Mouse (Mus musculus) layer of hippocampus, postnatal 10 days (tissue): ENCODE data around the gene Ctsc. TPM values are rescaled to one million over a fixed set of nuclear protein-coding genes. Genes with fewer than 3 reads are reported as not detected.

Experiments used
- DNase-seq, 2 experiments: peaks; one replicate each; pipeline ENCODE4 v3.0.0; 2021; ENCODE audit warnings: low spot score in 2 of 2
- total RNA-seq, 2 experiments: library from RNA; stranded (reverse); gene quantifications; 2 replicates each; pipeline ENCODE4 v1.2.3; 2021

The Ctsc gene
- total RNA-seq, 2 experiments from 2014 or later: 14.9 to 21.8 TPM

DNA sequence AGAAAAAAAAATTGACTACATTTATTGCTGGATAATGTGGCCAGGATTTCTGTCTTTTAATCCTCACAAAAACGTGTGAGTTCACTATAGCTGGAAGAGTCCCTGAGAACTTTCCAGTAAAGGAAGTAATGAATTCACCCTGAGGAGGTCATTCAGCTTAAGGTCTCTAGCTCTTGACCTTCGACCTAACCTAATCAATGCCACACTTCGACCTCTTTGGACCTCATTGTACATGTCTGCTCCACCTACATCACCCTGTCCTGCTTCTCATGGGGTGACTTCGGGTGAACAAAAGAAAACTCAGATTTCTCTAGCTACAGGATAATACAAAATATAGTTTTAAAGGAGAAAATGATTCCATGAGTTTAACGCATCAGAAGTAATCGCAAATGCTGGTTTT is 16.0 kb downstream of the Ctsc start:
- DNase-seq: no peak

DNA sequence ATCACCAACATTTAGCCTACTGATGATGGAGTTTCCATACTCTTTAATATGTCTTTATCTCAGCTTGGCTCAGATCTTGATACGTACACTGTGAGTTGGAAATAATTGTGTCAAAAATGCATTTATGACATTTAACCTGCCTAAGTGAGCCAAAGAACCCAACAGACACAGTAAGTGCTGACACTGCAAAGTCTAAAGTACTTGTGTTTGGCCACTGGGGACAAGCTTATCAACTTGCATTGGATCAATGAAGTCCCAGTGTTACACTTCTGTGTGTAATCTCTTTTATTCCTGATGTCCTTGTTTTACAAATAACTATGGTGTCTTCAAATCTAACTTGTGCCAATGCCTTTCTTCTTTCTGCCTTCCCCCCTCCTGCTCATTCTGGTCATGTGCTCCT is 18.1 kb downstream of the Ctsc start:
- no peak for DNase-seq

DNA sequence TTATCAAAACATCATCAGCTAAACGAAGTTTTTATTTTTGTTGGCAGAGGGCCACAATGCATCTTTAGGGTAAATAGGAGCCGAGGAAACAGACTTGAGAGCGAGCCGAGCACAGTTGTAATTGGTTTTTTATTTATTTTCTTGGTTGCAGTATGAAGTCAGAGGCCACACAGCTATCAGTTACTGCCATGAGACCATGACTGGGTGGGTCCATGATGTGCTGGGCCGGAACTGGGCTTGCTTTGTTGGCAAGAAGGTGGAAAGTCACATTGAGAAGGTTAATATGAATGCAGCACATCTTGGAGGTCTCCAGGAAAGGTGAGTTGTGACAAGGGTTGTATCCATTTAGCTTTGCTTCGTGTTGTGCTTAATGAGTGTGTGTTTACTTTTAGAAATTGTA is 19.0 kb downstream of the Ctsc start:
- DNase-seq: no peak

DNA sequence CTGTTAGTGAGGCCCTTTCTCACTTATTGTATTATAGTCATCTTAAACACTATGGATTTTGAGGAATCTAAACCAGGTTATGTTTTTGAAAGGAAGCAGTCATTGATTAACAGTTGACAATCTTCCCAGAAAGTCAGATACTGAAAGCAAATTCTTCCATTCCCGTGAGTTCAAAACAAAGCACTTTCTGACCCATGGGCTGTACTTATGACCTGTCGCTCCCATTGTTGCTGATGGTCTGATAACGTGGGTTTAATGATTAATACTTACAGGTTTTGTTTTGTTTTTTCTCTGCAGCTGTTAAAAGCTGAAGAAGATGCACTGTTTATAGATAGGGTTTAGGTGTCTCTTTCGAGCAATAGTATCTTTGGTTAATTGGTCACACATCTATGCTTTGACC is 27.9 kb downstream of the Ctsc start:
- DNase-seq: no peak

DNA sequence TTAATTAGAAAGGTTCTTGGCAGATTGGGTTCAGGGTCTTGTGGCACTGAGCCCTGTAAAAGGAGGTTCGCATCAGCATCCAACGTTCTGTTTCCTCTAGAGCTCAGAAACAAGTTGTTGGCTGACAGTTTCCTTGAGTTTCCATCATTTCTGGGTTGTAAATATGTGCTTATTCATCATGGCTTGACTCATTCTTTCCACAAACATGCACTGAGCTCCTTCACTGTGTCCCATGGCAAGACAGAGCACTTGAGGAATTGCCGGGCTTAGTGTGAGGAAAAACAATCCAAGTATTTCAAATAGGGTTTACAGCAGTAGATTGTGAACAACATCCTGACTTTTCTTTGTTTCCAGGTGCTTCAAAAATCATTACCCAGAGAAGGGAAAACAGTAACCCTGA is 28.8 kb downstream of the Ctsc start:
- DNase-seq: no peak

DNA sequence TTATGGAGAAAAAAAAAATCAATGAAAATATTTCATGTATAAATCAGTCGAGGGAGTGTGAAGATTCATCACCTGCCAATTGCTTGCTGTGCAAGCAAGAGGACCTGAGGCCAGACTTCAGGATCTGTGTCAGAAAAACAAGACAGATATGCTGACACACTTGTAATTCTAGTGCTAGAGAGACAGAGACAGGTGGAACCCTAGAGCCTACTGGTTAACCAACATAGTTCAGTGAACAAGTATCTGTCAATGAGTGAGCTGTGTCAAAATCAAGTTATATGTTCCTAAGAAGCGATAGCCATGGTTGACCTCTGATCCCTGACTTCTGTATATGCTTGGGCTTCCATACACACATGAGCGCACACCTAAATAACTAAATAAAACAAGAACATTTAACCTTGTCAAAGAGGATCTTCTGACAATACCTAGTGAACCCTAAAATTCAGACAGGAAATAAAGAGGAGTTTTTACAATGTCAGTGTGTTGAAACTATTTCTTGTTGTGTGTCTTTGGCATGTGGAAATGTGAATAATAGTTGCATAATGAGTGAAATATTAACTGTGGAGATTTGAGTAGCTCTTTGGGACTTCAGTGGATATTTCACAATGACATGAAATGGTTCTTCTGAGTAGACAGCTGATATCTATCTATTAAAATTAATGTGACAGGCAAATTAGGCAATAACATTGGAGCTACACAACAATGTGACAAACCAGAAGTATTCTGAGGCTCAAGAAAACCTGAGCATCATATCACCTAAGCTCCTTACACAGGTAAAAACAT is 32.7 kb downstream of the Ctsc start:
- no peak for DNase-seq

DNA sequence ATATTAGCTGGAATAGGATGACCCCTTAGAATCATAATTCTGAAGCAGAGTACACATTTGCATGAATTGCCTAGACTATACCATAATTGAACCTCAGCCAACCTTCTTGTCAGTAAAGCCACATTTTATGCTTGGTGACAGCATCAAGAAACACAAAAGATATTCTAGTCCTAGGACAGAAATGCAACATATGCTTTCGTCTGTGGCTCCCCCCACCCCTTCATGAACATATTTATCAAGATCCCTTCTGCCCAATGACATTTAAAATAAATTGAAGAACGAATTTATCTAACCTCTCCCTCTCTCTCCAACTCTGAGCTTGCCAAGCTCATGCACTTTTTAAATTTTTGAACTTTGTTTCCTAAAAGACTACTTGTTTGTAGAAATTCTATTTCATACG is 38.5 kb downstream of the Ctsc start:
- DNase-seq: no peak

DNA sequence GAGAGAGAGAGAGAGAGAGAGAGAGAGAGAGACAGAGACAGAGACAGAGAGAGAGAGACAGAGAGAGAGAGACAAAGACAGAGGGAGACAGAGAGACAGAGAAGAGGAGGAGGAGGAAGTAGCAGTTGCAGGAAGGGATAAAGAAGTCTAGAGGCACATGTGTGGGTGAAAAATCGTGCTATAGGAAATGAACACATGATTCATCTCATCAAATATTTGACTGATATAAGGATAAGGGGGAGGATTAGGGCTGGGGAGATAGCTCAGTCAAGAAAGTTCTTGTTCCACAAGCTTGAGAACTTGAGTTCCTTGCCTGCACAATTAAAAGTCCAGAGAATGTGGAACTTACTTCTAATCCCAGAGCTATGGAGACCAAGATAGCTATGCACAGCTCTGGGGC is 40.6 kb downstream of the Ctsc start:
- no peak for DNase-seq

DNA sequence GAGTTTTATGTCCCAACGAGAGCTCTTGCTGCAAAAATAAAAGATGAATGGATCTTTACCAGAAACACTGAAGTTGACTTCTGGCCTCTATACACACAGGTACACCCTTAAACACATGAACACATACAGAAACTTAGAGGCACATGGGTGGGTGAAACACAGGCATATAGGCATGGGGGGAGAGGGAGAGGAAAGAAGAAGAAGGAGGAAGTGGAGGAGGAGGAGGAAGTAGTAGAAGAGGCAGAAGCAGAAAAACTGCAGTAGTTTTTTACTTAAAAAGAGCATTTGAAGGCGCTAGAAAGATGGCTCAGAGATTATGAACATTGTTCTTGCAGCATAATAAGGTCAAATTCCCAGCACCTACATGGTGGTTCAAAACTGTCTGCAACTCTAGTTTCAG is 41.0 kb downstream of the Ctsc start:
- DNase-seq: no peak

DNA sequence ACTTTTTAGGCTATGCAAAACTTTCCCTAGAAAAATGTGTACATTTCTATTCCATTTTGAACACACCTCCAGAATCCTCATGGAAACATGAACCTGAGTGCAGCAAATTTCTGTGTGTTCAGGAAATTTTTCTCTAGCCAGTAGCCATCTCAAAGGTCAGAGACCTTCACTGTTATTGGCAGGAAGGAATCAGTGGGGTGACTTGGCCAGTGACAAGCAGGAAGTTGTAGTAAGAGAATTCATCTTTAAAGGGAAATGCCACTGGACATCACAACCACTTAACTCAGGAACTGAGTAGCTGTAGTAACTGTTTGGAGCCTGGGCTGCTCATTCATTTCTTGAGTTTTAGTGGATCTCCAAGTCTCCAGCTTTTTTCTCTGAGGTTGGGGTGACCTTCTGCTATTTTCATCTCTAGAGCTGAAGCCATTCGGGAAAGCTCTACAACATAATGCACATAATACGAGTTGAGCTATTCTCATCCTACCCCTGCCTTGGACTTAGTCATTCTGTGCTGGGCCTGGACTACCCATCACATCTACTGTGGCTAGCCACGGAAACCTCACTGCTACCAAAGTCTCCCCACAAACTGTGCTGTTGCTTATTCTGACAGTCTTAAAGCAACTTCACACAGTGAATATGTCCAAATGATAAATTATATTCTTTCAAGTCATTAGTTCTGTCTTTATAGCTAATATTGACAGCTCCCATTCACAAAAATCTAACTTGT is 41.7 kb downstream of the Ctsc start:
- DNase-seq: no peak

DNA sequence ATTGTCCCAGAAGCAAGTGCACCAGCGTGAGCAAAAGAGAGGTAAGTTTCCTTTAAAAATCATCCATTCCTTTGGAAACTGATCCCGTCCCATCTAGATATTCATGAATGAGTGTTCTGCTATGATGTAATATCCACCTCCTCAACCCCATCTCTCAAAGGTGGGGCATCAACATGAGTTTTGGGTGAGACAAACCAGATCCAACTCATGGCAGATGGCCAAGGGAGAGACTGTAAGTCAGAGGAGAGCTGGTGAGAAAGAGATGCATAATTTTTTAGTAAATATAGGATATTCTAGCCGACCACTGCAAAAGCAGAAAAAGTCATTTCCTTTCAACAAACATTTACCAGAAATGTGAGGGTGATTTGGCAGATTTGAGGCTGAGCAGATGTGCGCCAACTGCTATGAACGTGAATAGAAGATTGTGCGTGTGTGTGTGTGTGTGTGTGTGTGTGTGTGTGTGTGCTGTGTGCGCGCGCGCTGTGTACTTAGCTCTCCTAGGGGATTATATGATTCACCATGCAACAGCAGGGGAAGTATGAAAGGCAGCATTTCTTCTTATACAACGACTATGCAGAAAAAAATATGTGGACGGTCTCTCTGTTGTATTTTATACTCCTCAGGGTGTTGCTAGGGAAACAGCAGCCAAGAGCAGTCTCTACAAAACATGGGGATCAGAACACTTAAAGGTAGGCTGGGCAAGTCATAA is 42.9 kb downstream of the Ctsc start:
- DNase-seq: peak; percentile 25 to 36

DNA sequence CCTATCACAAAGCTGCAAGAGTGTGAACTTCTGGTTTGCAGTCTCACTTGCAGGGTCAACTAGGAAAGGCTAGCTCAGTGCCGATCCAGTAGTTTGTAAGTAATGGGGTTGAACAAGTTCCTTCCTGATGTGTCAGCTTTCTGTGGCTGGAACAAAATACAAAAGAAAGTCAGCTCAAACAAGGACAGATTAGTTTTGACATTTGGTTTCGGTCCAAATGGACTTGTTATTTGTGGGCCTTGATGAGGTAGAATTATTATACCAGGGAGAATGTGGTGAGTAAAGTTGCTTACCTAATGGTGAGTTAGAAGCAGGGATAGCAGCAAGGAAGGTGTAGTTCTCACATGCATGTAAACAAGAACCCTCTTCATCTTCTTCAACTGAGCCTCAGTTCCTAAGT is 44.5 kb downstream of the Ctsc start:
- no peak for DNase-seq

DNA sequence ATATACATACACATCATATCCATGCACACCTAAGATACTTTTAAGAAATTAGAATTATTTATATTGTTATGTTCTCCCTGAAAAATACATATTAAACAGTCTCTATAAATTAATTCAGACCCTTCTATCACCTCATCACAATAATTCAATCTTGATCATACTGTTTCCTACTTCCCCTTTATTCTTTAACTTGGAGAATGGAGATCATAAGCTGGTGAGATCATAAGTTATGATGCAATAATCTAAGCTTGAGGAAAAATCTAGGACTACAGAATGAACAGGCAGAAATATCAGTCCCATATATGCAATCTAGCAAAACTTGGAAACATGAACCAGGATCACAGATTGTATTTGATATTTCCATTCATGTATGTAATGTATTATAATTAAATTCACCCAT is 49.6 kb downstream of the Ctsc start:
- no peak for DNase-seq

DNA sequence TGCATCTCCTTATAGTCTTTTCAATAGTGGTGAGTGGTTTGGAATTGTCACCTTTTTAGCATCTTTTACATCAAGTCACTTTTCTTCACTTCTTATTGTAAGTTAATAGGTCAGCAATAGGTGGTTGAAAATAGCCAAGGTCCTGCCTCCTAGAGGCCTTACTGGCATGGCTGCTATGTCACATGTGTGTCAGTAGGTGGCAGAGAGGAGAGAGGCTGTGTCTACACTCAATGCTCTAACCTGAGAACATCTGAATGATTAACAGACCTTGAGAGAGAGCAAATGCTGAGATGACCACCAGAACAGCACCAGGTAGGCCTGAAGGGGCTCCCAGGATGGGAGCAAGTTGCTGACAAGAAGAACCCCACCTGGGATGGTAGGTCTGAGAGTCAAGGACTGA is 65.9 kb downstream of the Ctsc start:
- DNase-seq: no peak

DNA sequence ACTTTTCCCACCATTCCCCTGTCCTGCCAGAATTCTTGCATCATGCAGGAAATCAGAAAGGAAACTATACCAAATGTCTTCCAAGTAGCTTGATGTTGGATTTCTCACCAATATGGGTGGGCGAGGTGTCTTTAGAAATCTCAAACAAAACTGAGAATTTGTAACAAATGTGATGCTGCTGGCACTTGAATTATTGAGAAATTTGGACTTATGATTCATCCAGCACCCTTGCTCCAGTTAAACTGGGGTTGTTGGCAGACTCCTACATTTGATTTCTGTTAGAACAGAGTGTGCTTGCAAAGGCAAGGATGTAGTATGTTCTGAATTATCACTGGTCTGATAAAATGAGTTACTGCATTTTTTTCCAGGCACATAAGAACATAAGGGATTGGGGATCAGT is 68.2 kb downstream of the Ctsc start:
- no peak for DNase-seq

DNA sequence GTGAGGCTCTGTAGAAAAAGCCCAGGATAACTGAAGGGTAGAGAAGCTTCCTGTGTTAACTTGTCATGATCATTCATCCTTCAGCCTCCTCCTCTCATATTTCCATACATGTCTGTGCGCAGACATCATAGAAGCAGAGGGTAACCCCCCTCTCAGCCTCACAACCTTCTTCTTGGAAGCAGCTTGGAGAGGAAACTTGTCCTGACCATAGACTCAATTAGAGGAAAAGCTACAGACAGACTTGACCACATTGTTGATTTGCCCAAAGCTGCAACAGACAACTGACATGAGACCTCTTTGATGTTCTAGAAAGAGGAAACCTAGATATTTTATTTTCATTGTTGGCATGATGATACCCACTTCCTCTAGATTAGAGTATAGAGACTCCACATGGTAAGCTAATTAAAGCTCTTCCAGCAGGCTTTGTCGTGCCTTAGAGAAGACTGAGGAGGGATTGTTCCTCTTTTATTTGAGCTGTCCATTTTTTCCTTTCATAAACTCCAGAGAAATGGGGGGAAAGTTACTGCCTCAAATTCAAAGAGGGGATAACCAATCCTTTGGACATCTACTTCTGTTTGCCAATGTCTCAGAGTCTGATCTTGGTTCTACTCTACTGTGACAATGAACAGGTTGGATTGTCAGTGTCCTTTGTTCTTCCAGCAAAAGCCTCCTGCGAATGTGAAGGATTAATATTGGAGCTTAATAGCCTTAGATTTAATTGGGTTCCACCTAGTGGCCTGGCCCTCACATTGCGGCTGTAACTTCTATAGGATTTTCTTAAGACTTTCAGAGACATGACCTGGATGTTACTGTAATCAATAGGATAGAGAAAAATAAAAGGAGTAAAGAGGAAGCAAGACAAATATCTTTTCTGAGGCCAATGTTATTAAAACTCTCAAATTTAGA is 79.2 kb downstream of the Ctsc start:
- no peak for DNase-seq

DNA sequence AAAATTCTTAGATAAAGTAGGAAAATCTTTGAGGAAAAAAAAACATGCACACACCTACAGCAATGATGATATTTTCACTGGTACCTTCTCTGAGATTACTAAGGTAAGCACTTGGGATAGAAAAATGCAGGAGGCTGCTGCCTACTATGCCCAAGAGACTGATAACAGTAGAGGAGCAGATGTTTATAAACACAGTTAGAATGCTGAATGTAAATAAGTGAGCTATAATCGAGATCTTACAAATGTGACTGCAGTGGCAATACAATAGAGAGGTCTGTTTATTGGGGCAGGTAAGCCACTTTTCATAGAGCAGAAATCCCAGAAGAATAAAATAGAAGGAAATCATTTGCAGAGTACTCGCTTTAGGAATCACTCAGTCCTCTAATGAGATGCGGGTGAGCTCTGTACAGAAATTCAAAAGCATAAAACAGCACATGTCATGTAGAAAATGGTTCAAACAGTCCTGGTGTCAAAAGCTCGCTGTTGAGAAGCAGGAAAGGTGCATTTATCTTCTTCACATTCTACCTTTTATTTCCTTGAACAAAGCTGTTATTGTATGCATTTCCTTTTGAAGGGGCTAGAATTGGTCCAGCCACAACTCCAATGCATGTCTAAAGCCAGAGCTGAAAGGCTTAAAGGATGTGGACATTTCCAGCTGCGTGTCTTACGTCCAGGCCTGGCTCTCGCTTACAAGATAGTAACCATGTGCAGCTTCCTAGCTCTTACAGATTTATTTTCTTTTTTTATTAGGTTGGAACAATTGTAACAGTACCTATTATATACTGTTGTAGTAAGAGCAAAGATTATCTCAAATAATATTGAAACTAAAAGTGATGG is 80.4 kb downstream of the Ctsc start:
- DNase-seq: no peak
